Mouse (Mus musculus): ENCODE measurements around the gene Kat2b.

- TF ChIP-seq ZNF384 (IDR thresholded peaks at IDR 0.05; ENCODE audit: low read depth, low read length) (no peak), HCFC1 (IDR thresholded peaks at IDR 0.05; ENCODE audit: borderline replicate concordance, insufficient read depth, low read length) (no peak), MAFK (IDR thresholded peaks at IDR 0.05; ENCODE audit: insufficient read depth, low read depth, low read length) (no peak)
These were observed 87.9 kb downstream of the Kat2b start for GRCm38 (mm10) chr17:53654596-53654995.
